Mouse (Mus musculus): Measurements from ENCODE around the gene Wfdc8. TPM values are rescaled to one million over a fixed set of nuclear protein-coding genes. Genes with fewer than 3 reads are reported as not detected.

Wfdc8 gene
- polyA plus RNA-seq, 1 experiment from 2014 or later, result not detected

- no peak overlapping the region for H3K27ac ChIP-seq
- no peak overlapping the region for H3K4me3 ChIP-seq (ENCODE audit: inconsistent target)
- no peaks in the 10 kb centered on the region for H3K79me2 ChIP-seq (ENCODE audit: inconsistent target)
- H3K36me3 ChIP-seq (ENCODE audit: inconsistent target), result no peaks in the 10 kb centered on the region
- WGBS (ENCODE audit: missing documents), result 46% methylated on average over 10 of the region's 10 CpGs
These were observed 63.2 kb downstream of the Wfdc8 start for GRCm38 (mm10) chr2:164549963-164550894.

- no peak overlapping the region for H3K27ac ChIP-seq
- 72% methylated on average over 4 of the region's 4 CpGs for WGBS (ENCODE audit: missing documents)
- no peak overlapping the region for H3K4me3 ChIP-seq (ENCODE audit: inconsistent target)
- no peaks in the 10 kb centered on the region for H3K79me2 ChIP-seq (ENCODE audit: inconsistent target)
- H3K36me3 ChIP-seq (ENCODE audit: inconsistent target), result no peaks in the 10 kb centered on the region
These were observed 64.1 kb downstream of the Wfdc8 start for GRCm38 (mm10) chr2:164549338-164549737.

Other genes starting within 250 kb of the Wfdc8 start
- gene Slpi, start 224.5 kb downstream of the Wfdc8 start, polyA plus RNA-seq (2018), result 0.24 to 1.3 TPM (median 0.90 TPM) in 3 replicates
- not detected in 3 replicates for gene Rbpjl, start 210.5 kb downstream of the Wfdc8 start, polyA plus RNA-seq (2018)
- gene Matn4, start 208.5 kb downstream of the Wfdc8 start, polyA plus RNA-seq (2018), result not detected in 3 replicates
- gene Sdc4, start 169.7 kb downstream of the Wfdc8 start, polyA plus RNA-seq (2018), result 114 to 215 TPM (median 133 TPM) in 3 replicates
- gene Sys1, start 156.7 kb downstream of the Wfdc8 start, polyA plus RNA-seq (2018), result 6.9 to 30.0 TPM (median 27.8 TPM) in 3 replicates
- 0.30 TPM in 1 of 3 replicates, not detected in the others for gene Gm20458, start 152.7 kb downstream of the Wfdc8 start, polyA plus RNA-seq (2018)
- gene Trp53tg5, start 139.9 kb downstream of the Wfdc8 start, polyA plus RNA-seq (2018), result not detected in 3 replicates
- 13.0 to 46.6 TPM (median 28.5 TPM) in 3 replicates for gene Dbndd2, start 127.5 kb downstream of the Wfdc8 start, polyA plus RNA-seq (2018)
- 58.4 to 92.7 TPM (median 64.5 TPM) in 3 replicates for gene Pigt, start 116.1 kb downstream of the Wfdc8 start, polyA plus RNA-seq (2018)
- gene Wfdc2, start 51.2 kb downstream of the Wfdc8 start, polyA plus RNA-seq (2018), result not detected in 3 replicates
- gene Spint3, start 40.2 kb downstream of the Wfdc8 start, polyA plus RNA-seq (2018), result not detected in 3 replicates
- not detected in 3 replicates for gene Wfdc6a, start 28.2 kb downstream of the Wfdc8 start, polyA plus RNA-seq (2018)
- gene Eppin, start 20.0 kb downstream of the Wfdc8 start, polyA plus RNA-seq (2018), result not detected in 3 replicates
- not detected in 3 replicates for gene Wfdc6b, start 104 bp downstream of the Wfdc8 start, polyA plus RNA-seq (2018)
- not detected in 3 replicates for gene Wfdc16, start 25.2 kb upstream of the Wfdc8 start, polyA plus RNA-seq (2018)
- not detected in 3 replicates for gene Wfdc10, start 42.4 kb upstream of the Wfdc8 start, polyA plus RNA-seq (2018)
- gene Wfdc9, start 43.0 kb upstream of the Wfdc8 start, polyA plus RNA-seq (2018), result not detected in 3 replicates
- gene Wfdc11, start 60.5 kb upstream of the Wfdc8 start, polyA plus RNA-seq (2018), result not detected in 3 replicates
- gene Wfdc13, start 71.5 kb upstream of the Wfdc8 start, polyA plus RNA-seq (2018), result not detected in 3 replicates
- gene Spint4, start 84.9 kb upstream of the Wfdc8 start, polyA plus RNA-seq (2018), result not detected in 3 replicates
- gene Spint5, start 101.7 kb upstream of the Wfdc8 start, polyA plus RNA-seq (2018), result not detected in 3 replicates
- gene Wfdc3, start 132.3 kb upstream of the Wfdc8 start, polyA plus RNA-seq (2018), result not detected in 3 replicates
- gene Dnttip1, start 132.4 kb upstream of the Wfdc8 start, polyA plus RNA-seq (2018), result 20.7 to 27.5 TPM (median 21.6 TPM) in 3 replicates
- 1.7 to 21.7 TPM (median 12.8 TPM) in 3 replicates for gene Ube2c, start 156.3 kb upstream of the Wfdc8 start, polyA plus RNA-seq (2018)
- not detected in 3 replicates for gene Tnnc2, start 166.3 kb upstream of the Wfdc8 start, polyA plus RNA-seq (2018)
- 7.1 to 8.5 TPM (median 7.3 TPM) in 3 replicates for gene Snx21, start 172.2 kb upstream of the Wfdc8 start, polyA plus RNA-seq (2018)
- 9.7 to 17.7 TPM (median 17.1 TPM) in 3 replicates for gene Acot8, start 191.3 kb upstream of the Wfdc8 start, polyA plus RNA-seq (2018)
- gene Zswim3, start 191.5 kb upstream of the Wfdc8 start, polyA plus RNA-seq (2018), result 3.3 to 3.6 TPM (median 3.4 TPM) in 3 replicates
- 4.8 to 5.4 TPM (median 5.2 TPM) in 3 replicates for gene Zswim1, start 209.1 kb upstream of the Wfdc8 start, polyA plus RNA-seq (2018)
- 0.80 TPM in 1 of 3 replicates, not detected in the others for gene Spata25, start 214.9 kb upstream of the Wfdc8 start, polyA plus RNA-seq (2018)
- gene Ctsa, start 219.2 kb upstream of the Wfdc8 start, polyA plus RNA-seq (2018), result 1,416 to 1,739 TPM (median 1,652 TPM) in 3 replicates
- 3.9 to 17.8 TPM (median 7.7 TPM) in 3 replicates for gene Neurl2, start 219.8 kb upstream of the Wfdc8 start, polyA plus RNA-seq (2018)
- gene Pltp, start 244.1 kb upstream of the Wfdc8 start, polyA plus RNA-seq (2018), result 538 to 865 TPM (median 584 TPM) in 3 replicates

Data from macrophage (primary cell).